Mouse (Mus musculus): ENCODE results near the gene Sar1b.

DNA sequence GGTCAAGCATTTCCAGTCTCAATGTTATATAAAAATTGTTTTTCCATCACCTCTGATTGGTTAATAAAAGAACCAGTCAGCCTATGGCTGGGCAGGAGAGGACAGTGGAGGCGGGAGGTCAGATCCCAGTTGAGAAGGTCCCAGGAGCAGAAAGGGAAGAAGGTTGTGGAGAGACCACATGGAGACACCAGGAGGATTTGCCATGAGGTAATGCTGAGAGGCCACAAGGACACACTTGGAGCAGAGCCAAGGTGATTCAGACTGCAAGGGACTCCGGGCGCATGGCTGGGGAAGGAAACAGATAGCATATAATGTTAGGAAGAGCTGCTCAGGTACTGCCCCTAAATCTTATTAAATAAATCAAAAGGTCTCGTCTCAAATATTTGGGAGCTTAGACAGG lies 32.8 kb downstream of the Sar1b start:
- TF ChIP-seq CTCF (IDR thresholded peaks at IDR 0.05; ENCODE audit: insufficient read depth, low read length) (no peak), POLR2A (IDR thresholded peaks at IDR 0.05; ENCODE audit: borderline replicate concordance, extremely low read depth, low read depth, low read length) (no peak)

Measured in lung, adult 2 months (tissue).